Mouse (Mus musculus) bone marrow macrophage, adult 2 months (primary cell): ENCODE results near the gene 2310034G01Rik. TPM values are rescaled to one million over a fixed set of nuclear protein-coding genes. Genes with fewer than 3 reads are reported as not detected.

Experiments
- H3K27ac ChIP-seq: 2 replicates; pipeline ENCODE4 v1.5.1; 2012; ENCODE audit warnings: low read depth, low read length; ENCODE audit not compliant: insufficient read depth
- H3K4me1 ChIP-seq: 2 replicates; pipeline ENCODE4 v1.6.1; 2012; ENCODE audit warnings: low read length; ENCODE audit not compliant: control insufficient read depth, insufficient read depth
- H3K4me3 ChIP-seq: 2 replicates; pipeline ENCODE4 v1.5.1; 2012; ENCODE audit warnings: mild to moderate bottlenecking, low read length, moderate library complexity; ENCODE audit not compliant: insufficient read depth
- CTCF ChIP-seq: IDR thresholded peaks from 2 replicates; pipeline ENCODE4 v1.5.1; 2012; ENCODE audit warnings: low read depth, mild to moderate bottlenecking, low read length, moderate library complexity
- POLR2A ChIP-seq: IDR thresholded peaks from 2 replicates; pipeline ENCODE4 v1.6.1; 2012; ENCODE audit warnings: mild to moderate bottlenecking, low read depth, low read length, borderline replicate concordance
- polyA plus RNA-seq: library from polyadenylated mRNA; stranded (reverse); fragments of >200 nt; gene quantifications from 2 replicates; pipeline ENCODE4 v1.2.4, GENCODE M21; 2012; ENCODE audit not compliant: missing spikeins, insufficient read depth, insufficient read length

2310034G01Rik gene
- polyA plus RNA-seq, 1 experiment, result 0.67 TPM

- H3K4me3 ChIP-seq, result no peak overlapping the region
- TF ChIP-seq CTCF, result no peak
- no peak for TF ChIP-seq POLR2A
- H3K4me1 ChIP-seq, result peaks cover 9% of the 10 kb centered on the region
- H3K27ac ChIP-seq, result no peak overlapping the region
These were observed 34.1 kb downstream of the 2310034G01Rik start for GRCm38 (mm10) chr19:46315752-46316610.

DNA sequence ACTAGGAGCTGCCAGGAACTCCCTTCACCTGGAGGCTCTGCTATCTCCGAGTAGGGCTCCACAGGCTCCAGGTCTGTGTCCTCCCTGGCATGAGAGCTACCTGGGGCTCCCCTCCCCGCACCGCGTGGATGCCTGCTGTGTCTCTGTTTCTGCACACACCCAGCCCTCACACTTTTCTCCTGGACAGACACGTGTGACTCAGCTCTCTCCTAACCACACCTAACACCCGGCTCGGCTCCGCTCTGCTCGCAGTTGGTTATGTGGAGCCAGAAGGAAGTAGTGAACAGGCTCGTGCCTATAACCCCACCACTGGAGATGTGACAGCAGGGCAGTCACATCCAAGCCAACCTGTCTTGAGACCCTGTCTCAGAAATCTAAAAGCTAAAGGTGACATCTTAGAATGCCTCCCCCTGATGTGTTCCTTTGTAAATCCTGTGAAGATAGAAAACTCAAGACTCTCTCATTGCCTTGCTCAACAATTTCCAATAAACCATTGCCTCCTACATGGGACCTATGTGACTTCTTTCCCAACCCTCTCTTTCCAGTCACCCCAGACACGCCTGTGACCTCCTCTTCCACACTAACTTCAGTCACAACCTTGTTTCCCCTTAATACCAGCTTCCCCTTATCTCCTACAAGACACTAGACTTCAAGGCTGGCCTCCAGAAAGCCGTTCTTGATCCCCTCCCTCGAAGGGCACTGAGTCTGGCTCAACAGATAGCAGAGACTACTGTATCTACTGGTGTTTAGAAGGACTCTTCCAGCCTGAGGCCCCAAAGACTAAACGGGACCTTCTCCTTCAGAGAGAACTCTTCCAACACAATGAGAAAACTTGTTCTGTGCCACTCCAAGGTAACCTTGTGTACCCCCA is 35.0 kb downstream of the 2310034G01Rik start:
- Histone ChIP-seq H3K27ac (no peak overlapping the region), H3K4me1 (peaks cover 9% of the 10 kb centered on the region), H3K4me3 (no peak overlapping the region)
- TF ChIP-seq POLR2A, result no peak
- TF ChIP-seq CTCF, result no peak

- peaks cover 9% of the 10 kb centered on the region for H3K4me1 ChIP-seq
- no peak for TF ChIP-seq CTCF
- TF ChIP-seq POLR2A, result no peak
- H3K27ac ChIP-seq, result no peak overlapping the region
- H3K4me3 ChIP-seq, result no peak overlapping the region
These were observed 35.9 kb downstream of the 2310034G01Rik start for GRCm38 (mm10) chr19:46314151-46314601.

GRCm38 (mm10) chr19:46313591-46313990 is 36.5 kb downstream of the 2310034G01Rik start:
- H3K4me3 ChIP-seq, result no peak overlapping the region
- peaks cover 8% of the 10 kb centered on the region for H3K4me1 ChIP-seq
- TF ChIP-seq POLR2A, result no peak
- H3K27ac ChIP-seq, result no peak overlapping the region

DNA sequence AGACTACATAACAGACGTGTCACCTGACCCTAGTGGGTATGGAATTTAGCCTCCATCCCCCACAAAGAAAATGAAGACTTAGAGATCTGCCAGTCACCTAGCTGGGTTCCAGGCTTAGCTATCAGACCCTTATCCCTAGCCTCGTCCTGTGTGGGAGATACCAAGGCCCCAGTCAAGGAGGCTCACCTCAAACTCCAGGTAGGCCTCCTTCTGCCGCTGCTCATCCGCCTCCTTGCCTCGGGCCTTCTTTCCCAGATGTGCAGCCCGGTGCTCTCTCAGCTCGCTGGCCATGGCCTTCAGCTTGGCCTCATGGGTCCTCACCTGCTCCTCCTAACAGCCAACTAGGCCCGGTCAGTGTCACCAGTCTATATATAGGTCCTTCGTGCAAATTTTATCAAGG is 37.0 kb downstream of the 2310034G01Rik start:
- H3K4me3 ChIP-seq, result no peak overlapping the region
- peaks cover 9% of the 10 kb centered on the region for H3K4me1 ChIP-seq
- TF ChIP-seq POLR2A, result no peak
- no peak for TF ChIP-seq CTCF
- H3K27ac ChIP-seq, result no peak overlapping the region

GRCm38 (mm10) chr19:46312566-46312965 is 37.5 kb downstream of the 2310034G01Rik start:
- no peak overlapping the region for H3K27ac ChIP-seq
- TF ChIP-seq POLR2A, result no peak
- no peak for TF ChIP-seq CTCF
- peaks cover 9% of the 10 kb centered on the region for H3K4me1 ChIP-seq
- no peak overlapping the region for H3K4me3 ChIP-seq

DNA sequence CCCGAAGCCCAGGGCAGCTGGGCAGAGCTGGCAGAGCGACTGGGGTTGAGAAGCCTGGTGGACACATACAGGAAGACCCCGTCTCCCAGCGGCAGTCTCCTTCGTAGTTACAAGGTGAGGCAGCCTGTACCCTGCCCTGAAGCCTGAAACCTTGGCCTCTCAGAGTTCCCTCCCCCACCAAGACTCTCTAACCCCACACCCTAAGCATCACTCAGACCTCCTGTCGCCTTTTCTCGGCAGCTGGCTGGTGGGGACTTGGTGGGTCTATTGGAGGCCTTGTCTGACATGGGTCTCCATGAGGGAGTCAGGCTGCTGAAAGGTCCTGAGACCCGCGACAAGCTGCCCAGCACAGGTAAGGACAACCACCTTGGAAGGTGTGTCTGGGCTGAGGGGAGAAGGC is 38.8 kb downstream of the 2310034G01Rik start:
- peaks cover 9% of the 10 kb centered on the region for H3K4me1 ChIP-seq
- no peak overlapping the region for H3K4me3 ChIP-seq
- no peak overlapping the region for H3K27ac ChIP-seq
- TF ChIP-seq CTCF (no peak), POLR2A (no peak)

DNA sequence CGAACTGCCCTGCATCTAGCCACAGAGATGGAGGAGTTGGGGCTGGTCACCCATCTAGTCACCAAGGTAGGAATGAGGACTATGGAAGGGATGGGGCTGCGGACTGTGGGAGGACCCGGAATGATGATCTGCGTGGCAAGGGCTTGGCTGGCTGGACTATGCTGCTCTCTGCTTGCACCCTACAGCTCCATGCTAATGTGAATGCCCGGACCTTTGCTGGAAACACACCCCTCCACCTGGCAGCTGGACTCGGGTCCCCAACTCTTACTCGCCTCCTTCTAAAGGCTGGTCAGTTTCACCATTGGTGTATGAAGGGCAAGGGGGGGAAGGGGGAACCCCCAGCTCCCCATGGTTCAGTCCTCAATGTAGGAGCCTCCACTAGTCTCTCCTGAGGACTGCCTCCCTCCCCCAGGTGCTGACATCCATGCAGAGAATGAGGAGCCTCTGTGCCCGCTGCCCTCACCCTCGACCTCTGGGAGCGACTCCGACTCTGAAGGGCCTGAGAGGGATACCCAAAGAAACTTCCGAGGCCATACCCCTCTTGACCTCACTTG is 39.7 kb downstream of the 2310034G01Rik start:
- no peak for TF ChIP-seq POLR2A
- no peak for TF ChIP-seq CTCF
- no peak overlapping the region for H3K27ac ChIP-seq
- peaks cover 11% of the 10 kb centered on the region for H3K4me1 ChIP-seq
- H3K4me3 ChIP-seq, result no peak overlapping the region

DNA sequence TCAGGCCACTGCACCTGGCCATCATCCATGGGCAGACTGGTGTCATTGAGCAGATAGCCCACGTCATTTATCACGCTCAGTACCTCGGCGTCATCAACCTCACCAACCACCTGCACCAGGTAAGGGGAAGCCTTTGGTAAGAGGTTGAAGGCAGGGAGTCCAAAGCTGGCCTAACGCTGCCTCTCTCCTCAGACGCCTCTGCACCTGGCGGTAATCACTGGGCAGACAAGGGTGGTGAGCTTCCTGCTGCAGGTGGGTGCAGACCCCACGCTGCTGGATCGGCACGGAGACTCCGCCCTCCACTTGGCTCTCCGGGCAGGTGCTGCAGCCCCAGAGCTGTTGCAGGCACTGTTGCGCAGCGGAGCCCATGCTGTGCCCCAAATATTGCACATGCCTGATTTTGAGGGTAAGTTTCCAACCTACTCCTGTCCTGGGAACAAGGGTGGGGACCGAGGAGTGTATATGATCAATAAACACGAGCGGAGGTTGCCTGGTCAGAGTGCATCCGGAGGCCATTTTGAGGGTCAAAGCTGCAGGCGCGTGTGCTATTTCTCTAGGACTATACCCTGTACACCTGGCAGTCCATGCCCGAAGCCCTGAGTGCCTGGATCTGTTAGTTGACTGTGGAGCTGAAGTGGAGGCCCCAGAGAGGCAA is 40.3 kb downstream of the 2310034G01Rik start:
- Histone ChIP-seq H3K4me1 (peaks cover 7% of the 10 kb centered on the region; the same call in 1 of the 2 replicates), H3K4me3 (no peak overlapping the region), H3K27ac (no peak overlapping the region)
- TF ChIP-seq CTCF, result no peak
- TF ChIP-seq POLR2A, result no peak
